8 mouse cellular contexts compared by ENCODE assay signal in genomic region chr6:59024164-59024724, GRCm38 (mm10). TPM values are rescaled to one million over a fixed set of nuclear protein-coding genes. Genes with fewer than 3 reads are reported as not detected.
A peak's percentile ranks its signal among the peaks of the same experiment; 100 is the strongest.
DNase-seq lines count a peak whose midpoint lies in the region; ATAC-seq lines count a peak whose summit lies in the region.

TSS of gene Fam13a (minus strand) at chr6:59024549.

- ATAC-seq in intestine, embryonic 15.5 days, result peak; percentile 99
- ATAC-seq in inflammation-experienced regulatory T-cells, adult 6 months, result no peak

- no peaks in the 10 kb centered on the region for H3K9me3 ChIP-seq in intestine, embryonic 15.5 days
- H3K9me3 ChIP-seq in megakaryocyte, embryonic 14.5 days, result no peaks in the 10 kb centered on the region

- peak within 1 kb of the TSS; percentile 58 for H3K4me3 ChIP-seq in intestine, embryonic 15.5 days (replicated peaks)
- H3K4me3 ChIP-seq in megakaryocyte, embryonic 14.5 days (replicated peaks), result peak within 1 kb of the TSS; percentile 88

- H3K36me3 ChIP-seq in intestine, embryonic 15.5 days, result no peaks in the 10 kb centered on the region
- H3K36me3 ChIP-seq in megakaryocyte, embryonic 14.5 days (replicated peaks; ENCODE audit: low read length), result no peaks in the 10 kb centered on the region

- peak within 1 kb of the TSS; percentile 58 for H3K9ac ChIP-seq in intestine, embryonic 15.5 days

- no peaks in the 10 kb centered on the region; the same call in 1 of the 2 replicates for H3K4me1 ChIP-seq in intestine, embryonic 15.5 days (replicated peaks)
- H3K4me1 ChIP-seq in megakaryocyte, embryonic 14.5 days, result peaks cover 7% of the 10 kb centered on the region; the same call in 1 of the 2 replicates

- intact Hi-C loops in gastrocnemius, postnatal 36 days (cut with DNase I), result no loop called here
- intact Hi-C loops in left cerebral cortex, postnatal 10 days (cut with DNase I), result no loop called here

- under 1% methylated on average over 16 of the region's 16 CpGs for WGBS in intestine, embryonic 15.5 days

- peak; percentile 72 for DNase-seq in adrenal gland, postnatal 25 days
- peak; percentile 79 for DNase-seq in embryo, embryonic 11.5 days (ENCODE audit: low read depth, low spot score)
- peak; percentile 71 to 79 for DNase-seq in gastrocnemius, postnatal 36 days
- peak; percentile 83 to 90 for DNase-seq in left cerebral cortex, postnatal 10 days (ENCODE audit: extremely low spot score in 1 of 2, low spot score in 2 of 2)
- DNase-seq in right cerebral cortex, postnatal 14 days, result peak; percentile 61

- H3K27me3 ChIP-seq in intestine, embryonic 15.5 days (replicated peaks), result no peaks in the 10 kb centered on the region
- peaks cover 4% of the 10 kb centered on the region for H3K27me3 ChIP-seq in megakaryocyte, embryonic 14.5 days (replicated peaks)

- peak within 1 kb of the TSS; percentile 73 for H3K27ac ChIP-seq in intestine, embryonic 15.5 days

- H3K4me2 ChIP-seq in intestine, embryonic 15.5 days (replicated peaks), result peak within 1 kb of the TSS; percentile 71

RNA-seq across cellular contexts. Expression of gene Fam13a, which starts in this region (rescaled TPM):
- total RNA-seq in adrenal gland, postnatal 25 days (2021), result 49.5 and 64.0 TPM in 2 replicates
- 10 to 100 TPM in 1 of 2 experiments, 1 to 10 TPM in 1; 6.2 to 16.7 TPM for total RNA-seq in gastrocnemius, postnatal 36 days (2021)
- 14.5 and 14.9 TPM in 2 replicates for polyA plus RNA-seq in intestine, embryonic 15.5 days (2015; fragmentation: Nextera tagmentation; extraction: Ambion mirVana)
- 10 to 100 TPM; 12.3 to 12.7 TPM for total RNA-seq in left cerebral cortex, postnatal 10 days (2021)
- polyA plus RNA-seq in megakaryocyte, embryonic 14.5 days (2012; ENCODE audit: insufficient read depth, low replicate concordance), result not detected in 2 replicates
- under 1 TPM in 2 of 3 experiments, not detected in 1; 0.27 to 0.29 TPM for polyA plus RNA-seq in inflammation-experienced regulatory T-cells, adult 6 months (2017; shearing (Covaris generic))

Comparison
In these comparisons a context has a peak if more than half of its experiments do, and no peak if none do; other contexts are left out.
1. RNA of gene Fam13a (polyA plus RNA-seq): 14.5 to 14.9 TPM in intestine, embryonic 15.5 days; 0.27 to 0.29 TPM in inflammation-experienced regulatory T-cells, adult 6 months and not detected in megakaryocyte, embryonic 14.5 days; every median in the first group is over 10 times any median in the second.
2. Peak in every context shown above with its lines, with median percentiles within 50 percentile points of each other: DNase-seq.